Mouse (Mus musculus): Measurements from ENCODE around the gene Tox2.

The Tox2 gene

DNA sequence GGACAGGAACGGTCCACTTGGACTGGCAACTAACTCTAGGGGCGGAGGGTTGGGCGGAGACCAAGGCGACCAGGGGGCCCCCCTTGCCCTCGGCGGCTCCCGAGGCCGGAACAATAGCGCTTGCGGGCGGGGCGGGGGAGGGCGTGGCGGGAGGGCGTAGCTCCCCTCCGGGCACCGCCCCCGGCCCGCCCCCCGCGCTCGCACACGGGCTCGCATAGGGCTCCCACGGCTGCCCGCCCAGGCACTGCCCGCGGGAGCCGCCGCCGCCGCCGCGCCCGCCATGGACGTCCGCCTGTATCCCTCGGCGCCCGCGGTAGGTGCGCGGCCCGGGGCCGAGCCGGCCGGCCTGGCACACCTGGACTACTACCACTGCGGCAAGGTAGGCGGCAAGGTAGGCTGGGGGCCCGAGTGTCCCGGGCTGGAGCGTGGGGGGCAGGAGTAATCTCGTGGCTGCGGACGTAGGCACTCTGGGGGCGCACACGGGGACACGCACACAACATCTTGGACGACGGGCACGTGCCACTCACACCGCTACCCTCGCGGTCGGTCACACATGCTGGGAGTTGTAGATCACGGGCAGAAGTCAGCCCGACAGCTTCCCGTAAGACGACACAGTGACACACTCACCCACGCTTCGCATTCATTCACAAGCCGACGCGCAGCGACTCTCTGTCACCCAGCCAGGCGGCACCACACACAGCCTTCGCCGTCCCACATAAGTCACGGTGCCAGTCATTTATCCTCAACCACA, at the start of gene Tox2:
Tox2 (plus strand) TSS at position 242 of the 751 bp plus-strand sequence.
- DNase-seq (ENCODE audit: low spot score), result peak; percentile 85

DNA sequence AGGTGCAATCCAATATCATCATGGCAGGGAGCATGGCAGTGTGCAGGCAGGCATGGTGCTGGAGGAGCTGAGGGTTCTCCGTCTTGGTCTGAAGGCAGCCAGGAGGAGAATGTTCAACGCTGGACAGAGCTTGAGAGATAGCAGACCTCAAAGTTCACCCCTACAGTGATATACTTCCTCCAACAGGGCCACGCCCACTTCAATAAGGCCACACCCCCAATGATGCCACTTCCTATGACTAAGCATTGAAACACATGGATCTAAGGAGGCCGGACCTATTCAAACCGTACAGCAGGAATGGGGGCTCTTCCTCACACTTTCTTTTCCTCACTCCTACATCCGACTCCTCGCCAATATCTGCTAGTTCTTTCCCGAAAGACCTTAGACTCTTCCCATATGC, 48.3 kb upstream of the Tox2 start:
- DNase-seq (ENCODE audit: low spot score), result no peak

DNA sequence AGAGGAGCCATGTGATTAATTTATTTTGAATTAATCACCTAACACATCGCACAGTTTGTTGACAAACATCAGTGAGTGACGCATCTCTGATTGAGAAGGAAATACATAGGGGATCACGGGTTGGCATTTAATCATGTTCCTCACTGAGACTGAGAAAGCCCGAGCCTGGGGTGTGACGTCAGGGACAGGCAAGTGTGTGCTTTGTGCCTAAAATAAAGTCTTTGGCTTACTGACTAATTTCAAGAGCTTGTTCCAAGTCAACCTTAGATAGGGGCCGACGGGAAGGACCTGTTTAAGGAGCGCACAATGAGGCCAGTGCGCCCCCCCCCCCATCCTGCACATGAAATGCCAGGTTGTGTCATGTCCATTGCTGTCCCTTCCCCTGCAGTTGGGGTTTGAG, 43.9 kb upstream of the Tox2 start:
- DNase-seq (ENCODE audit: low spot score), result no peak

DNA sequence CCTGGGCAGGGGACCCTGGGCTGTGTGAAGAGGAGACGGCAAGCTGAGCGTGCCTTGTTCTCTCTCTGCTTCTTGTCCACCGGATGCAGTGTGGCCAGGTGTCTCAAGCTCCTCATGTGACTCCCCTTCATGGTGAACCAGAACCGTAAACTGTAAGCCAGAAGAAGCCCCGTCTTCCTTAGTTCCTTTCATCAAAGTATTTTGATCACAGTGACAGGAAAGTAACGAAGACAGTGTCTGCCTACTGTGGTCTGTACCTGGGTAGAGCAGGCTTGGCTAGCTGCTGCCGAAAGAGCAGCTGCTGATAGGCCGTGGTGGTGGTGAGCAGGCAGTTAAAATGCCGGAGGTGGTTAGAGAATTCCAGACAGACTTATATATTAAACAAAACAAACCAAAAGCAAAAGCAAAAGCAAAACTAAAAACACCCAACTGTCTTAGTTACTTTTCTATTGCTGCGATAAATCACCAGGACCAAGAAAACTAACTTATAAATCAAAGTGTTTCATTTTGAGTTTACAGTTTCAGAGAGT, 38.4 kb upstream of the Tox2 start:
- DNase-seq (ENCODE audit: low spot score), result no peak

DNA sequence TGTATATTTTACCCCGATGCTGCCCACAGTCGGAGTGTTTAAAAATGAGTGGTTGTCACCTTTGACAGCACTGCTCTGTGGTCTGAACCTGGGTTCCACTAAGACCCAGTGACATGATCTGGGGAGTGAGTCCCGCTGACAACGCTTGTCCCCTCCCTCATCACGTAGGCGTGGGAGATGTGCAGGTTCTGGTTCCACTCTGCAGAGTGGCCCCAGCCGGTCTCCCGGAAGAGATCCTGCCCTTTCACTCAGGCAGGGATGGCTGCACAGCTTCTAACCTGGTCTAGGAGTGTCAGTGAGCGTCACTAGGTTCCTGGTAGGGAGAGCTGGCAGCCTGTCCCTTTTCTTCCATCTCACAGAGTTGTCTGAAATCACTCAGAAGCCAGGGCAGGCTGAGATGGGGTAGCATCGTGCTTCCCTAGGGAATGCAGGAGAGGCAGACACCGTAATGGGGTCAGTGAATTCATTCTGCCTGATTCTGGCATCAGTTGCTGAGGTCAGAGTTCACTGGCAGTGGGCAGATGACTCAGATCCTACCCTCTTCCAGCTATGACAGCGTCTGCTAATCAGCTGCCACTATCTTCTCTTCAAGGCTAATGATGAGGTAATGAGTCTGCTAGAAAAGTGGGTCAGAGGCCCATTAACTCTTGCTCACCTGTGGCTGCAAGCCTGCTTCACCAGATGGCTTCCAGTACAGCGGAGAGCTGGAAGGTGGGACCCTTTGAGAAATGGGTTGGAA, 36.7 kb upstream of the Tox2 start:
- peak; percentile 74 for DNase-seq (ENCODE audit: low spot score)

DNA sequence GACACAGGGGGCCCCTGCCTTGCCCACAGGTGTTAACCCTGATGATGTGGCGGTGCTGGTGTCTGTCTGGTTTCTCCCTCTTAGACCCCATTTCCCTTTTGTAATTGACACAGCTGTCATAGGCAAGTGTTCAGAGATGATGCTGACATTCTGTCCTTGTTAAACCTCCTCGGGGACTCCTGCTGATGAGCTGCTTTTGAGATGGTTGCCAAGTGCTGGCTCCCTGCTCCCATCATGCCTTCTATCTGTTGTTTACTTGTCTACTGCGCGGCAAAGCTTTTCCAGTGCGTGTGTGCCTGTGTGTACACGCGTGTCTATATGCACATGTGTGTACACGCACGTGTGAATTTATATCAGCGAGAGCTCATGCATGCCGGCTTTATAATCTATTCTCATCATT, 31.0 kb upstream of the Tox2 start:
- DNase-seq (ENCODE audit: low spot score), result no peak

DNA sequence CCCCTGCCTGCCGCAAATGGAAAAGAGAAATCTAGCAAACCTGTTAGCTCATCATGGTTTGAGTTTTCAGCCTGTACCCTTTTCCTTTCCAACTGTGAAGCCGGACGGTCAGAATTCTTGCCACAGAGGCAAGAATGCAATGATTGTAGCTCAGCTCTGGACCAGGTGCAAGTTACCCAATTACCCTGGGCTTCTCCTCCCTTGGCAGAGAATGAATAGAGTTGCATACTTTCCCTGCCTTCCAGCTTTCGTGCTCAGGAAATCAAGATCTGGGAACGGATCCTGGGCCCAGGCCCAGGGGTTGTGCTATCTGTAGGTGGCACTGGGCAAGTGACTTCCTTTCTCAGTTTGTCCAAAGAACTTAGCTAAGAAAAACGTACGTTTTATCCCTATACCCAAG, 28.9 kb upstream of the Tox2 start:
- no peak for DNase-seq (ENCODE audit: low spot score)

DNA sequence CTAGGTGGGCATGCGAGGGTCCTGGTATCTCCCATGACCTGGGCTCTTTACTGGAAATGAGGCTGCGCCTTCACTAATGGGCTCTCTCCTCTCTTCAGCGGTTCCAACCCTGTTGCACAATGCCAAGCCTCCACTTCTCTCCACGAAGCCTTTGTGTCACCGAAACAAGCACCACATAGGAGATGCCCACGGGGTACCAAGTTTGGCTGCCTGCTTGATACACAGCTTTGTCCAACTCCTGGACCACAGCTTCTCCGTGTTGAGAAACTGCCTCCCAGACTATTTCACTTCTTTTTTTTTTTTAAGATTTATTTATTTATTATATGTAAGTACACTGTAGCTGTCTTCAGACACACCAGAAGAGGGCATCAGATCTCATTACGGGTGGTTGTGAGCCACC, 27.1 kb upstream of the Tox2 start:
- DNase-seq (ENCODE audit: low spot score), result no peak

DNA sequence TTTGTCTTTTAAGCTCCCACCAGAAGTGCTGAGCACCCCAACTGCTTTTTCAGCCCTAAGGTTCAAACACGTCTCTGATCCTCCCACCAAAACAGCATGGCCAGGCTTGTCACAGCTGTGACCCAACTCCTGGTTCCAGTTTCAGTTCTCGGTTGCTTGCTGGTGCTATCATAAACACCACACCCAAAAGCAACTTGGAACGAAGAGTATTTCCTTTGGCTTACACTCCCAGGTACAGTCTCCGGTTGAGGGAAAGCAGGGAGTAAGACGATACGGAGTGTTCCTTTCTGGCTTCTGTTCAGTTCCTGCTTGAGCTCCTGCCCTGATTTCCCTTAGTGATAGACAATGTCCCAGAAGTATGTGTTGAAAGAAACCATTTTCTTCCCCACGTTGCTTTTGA, 26.4 kb upstream of the Tox2 start:
- no peak for DNase-seq (ENCODE audit: low spot score)

DNA sequence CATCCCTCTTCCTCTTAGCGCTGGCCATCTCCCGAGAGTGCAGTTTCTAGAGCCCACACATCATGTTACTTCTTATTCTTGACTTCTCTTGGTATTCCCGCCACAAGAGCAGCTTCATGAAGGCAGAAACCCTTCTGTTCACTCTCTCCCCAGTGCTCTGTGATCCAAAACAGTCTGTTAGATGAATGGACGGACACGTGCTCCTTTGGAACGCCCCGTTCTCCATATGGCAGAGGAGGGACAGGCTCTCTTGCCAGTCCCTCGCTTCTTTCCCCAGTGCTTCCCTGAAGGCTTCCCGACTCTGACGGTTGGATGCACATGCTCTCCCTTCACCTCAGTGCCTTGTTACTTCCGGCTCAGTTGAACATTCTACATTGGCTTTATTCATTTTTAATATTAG, 15.4 kb upstream of the Tox2 start:
- DNase-seq (ENCODE audit: low spot score), result no peak

DNA sequence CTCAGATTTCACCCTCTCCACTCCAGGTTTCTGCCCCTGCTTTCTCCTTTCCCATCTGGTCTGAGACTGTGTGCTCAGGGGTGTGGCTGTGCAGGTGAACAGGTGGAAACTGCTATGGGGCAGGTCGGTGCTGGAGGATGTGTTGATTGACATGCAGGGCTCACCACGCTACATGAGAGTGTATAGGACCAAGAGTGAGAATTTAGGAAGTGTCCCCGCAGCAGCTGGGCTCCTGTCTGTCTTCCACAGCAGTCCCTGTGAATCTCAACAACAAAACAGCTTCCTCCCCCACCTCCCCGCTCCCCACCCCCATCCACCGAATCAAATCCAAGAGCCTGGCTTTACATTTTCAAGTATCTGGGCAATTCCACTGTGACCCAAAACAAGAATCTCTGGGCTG, 13.3 kb upstream of the Tox2 start:
- no peak for DNase-seq (ENCODE audit: low spot score)

DNA sequence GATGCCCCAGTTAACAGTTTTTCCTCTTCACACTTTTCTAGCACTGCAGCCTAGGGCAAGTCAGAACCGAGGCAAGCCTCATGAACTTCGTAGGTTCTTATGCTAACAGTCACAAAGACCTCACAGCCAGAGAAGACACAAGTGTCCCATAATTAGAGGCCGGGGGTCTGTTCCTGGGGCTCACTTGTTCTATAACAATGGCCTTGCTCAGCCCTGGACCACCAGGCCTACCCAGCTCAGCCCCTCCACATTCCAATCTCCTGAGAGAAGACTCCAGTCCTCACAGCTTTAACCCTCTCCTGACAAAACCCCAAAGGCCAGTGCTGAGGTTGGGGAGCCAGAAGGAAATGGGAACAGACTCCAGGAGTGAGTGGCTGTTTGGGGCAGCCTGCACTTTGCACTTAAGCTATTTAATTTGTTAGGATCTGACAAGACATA, 12.9 kb upstream of the Tox2 start:
- DNase-seq (ENCODE audit: low spot score), result no peak

DNA sequence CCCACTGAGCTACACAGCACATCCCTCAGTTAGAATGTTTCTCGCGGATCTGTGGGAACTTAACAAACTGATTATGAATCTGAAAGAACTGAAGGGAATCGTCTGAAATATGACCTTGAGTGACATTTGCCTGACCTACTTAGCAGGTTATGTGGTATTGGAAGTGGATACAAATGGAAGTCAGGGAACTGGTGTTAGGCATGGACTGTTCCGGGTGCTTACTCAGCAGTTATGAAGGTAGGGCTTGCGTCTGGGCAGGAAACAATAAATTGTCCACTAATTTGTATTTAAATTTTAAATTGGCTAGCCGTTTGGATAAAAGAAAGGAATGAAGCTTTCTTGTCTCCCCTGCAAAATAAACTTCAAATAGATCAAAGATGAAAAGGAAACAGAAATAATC, 10.4 kb upstream of the Tox2 start:
- no peak for DNase-seq (ENCODE audit: low spot score)

DNA sequence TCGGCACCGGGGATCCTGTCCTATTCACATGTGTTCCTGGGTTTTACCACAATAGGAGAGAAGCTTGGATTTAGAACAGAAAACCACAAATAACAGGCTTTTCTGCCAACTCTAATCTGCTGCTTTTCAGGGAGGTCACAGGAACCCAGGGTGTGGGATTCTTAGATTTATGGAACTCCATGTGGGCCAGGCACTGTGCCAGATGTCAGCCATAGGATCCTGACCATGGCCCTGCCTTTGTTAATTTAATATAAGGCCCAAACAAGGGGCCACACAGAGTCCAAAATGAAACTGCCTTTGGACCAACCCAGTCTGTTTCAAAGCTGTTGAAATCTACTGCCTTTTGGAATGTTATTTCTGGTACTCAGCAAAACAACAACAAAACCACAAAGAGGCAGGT, 8.9 kb upstream of the Tox2 start:
- DNase-seq (ENCODE audit: low spot score), result peak; percentile 29

DNA sequence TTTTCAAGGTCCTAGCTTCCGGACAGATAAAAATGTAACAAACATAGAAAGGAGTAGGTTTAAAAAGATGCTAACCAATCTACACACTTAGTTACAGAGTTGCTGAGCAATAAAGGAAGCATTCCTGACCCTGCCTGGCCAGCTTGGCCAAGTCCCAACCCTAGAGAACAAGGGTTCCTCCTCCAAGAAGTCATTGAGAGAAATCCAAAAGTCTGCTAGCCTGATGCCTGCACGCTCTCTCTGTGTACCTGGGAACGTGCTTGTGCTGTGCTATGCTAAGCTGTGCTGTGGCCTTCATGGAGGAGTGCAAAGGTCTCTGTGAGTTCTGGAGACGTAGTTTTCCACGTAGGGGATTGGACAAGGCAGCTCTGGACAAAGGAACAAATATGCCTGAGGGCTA, 8.4 kb upstream of the Tox2 start:
- DNase-seq (ENCODE audit: low spot score), result peak; percentile 41

DNA sequence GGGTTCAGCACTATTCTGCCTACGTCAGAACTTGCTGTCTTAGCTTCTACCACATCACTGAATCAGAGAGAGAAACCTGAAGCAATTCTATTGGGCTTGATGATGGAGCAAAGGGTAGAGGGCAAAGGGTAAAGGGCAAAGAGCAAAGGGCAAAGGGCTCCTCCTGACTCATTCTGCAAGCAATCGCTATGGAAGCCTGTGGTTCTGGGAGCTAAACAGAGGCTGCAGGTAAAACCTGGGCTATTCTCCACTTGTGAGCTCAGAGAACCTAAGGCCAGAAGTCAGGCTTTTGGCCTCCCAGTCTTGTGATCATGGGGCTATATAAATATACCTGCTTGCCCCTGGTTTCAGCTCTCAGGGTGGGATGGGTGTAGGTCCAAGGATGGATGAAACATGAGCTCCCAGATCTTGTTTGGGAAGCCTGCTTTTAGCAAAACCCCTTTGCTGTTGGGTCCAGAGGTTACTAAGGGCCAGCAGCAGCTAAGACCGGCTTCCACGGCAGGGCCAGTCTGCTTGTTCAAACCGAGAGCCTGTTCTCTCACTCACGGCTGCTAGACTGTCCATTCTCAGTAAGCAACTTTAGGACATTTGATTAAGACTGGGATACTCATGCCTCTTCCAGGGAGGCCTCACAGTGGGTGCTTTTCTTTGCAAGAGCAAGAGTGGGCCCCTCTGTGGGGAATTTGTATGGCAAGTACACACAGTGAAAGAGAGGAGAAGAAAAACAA, 7.7 kb upstream of the Tox2 start:
- DNase-seq (ENCODE audit: low spot score), result no peak

DNA sequence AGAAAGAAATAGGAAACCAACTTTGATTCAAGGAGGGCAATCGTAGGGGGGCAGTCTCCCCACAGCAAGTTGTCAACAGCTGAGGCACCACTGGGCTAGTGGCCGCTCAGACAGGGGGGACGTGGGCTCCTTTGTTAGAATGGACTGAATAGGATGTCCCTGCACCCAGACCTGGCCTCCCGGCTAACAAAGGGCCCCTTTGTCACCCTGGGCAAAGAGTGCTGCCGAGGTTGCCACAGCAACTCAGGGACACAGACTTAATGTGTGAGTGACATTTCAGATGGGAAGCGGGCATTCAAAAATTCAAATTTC, 7.1 kb upstream of the Tox2 start:
- DNase-seq (ENCODE audit: low spot score), result no peak

DNA sequence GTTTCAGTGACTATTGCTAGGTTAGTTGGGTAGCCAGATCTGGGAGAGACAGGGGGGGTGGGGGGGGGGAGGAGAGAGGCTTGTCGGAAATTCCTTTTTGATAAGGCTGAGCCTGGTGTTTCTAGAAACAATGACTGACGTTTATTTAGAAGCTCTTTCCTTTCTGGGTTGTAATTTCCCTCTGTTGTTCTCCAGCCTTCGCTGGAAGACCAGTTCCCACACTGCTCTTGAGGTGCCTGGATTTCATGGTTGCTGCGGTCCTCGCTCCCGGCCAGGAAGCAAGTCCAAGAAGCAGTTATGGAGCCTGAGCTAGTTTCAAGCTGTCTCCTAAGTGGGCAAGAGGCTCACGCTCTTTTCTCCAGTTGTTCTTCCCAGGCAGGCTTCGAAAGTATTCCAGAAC, 1.0 kb upstream of the Tox2 start:
- DNase-seq (ENCODE audit: low spot score), result no peak

DNA sequence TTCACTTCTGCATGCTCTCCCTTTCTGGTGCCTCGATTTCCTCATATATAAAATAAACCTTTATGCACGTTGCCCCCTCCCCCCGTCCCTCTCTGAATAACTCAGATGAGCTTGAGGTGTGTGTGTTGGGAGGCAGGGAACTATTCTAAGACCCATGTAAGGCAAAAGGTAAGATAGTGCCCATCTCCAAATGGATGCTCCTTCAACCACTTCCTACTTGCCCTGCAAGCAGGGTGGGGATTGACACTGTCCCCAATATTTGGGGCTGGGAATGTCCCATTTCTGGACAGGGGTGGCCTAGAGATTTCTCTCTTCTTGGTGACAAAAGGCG, 407 bp upstream of the Tox2 start:
- DNase-seq (ENCODE audit: low spot score), result no peak

DNA sequence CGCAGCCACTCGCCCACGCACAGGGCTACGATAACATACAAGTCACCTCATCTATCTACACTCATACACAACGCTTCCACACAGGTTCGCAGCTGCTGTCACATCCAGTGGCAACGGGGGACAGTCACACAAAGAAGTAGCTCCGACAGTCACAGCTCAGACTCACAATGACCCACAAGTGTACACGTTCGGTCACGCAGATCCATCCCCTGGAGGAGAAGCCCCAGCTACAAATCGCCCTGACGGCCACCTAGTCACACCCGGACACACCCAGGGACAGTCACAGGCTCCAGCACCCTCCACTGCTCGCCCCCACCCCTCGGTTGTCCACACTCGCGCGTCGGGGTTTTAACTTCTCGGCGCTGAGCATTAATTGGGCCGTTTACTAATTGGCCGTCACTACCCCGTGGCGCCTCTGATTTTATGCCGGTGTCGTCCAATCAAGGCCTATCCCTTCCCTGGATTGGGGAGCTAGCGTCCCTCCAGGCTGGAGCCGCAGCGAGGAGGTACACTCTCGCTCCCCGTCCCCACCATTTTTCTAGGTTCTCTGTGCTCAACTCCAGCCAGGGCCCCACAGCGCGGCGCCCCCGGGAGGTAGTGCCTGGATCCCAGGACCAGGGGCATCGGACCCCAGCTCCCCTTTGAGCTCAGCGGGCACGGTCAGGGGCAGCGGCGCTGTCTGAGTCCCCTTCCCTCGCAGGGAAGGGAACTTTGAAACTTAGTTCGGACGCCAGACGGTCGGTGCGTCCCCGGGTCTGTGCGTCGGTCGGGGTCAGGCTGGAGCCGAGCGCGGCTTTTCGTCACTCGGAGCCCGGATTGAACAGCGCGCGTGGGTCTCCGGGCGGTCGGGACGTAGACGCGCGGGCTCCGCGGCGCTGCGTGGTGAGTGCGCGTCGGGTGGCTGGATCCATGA, 966 bp downstream of the Tox2 start:
- DNase-seq (ENCODE audit: low spot score), result peak; percentile 59

DNA sequence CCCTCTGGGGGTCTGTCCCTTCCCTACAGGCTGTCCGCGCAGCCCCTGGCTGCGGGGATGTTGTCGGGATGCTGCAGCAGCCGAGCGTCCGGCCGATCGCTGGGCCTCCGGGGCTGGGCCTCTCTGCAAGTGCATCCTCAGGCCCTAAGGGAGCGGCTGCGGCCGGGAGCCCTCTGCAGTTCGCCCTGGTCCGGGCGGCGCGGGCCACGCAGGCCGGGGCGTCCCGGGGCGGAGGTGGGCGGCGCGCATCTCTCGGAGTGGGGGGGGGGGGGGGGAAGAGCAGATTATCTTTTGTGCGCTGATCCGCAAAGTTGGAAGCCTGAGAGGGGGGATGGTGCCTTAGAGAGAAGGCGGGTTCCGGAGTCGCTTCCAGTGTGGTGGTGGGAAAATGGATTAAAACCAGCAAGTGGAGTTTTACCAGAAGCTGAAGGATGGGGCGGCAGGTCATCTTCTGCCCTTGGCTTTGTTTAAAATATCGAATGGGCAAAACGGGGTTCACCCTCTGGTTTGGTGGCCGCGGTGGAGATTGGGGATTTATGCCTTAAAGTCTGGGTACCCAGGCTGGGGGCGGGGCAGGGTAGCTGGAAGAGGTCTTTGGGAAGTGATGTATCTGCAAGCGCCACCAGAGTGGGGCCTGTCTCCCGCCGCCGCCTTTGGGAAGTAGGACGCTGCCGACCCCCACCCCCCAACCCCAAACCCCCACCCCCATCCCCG, 1.8 kb downstream of the Tox2 start:
- peak; percentile 65 for DNase-seq (ENCODE audit: low spot score)

All from MN1 (cell line).